Mouse (Mus musculus) hindbrain, postnatal 0 days (tissue): Measurements from ENCODE around the gene Vmn1r14. TPM values are rescaled to one million over a fixed set of nuclear protein-coding genes. Genes with fewer than 3 reads are reported as not detected.
"Not testable (repeated sequence)": the region's sequence is repeated elsewhere in the genome, so short reads cannot be mapped to it uniquely, and the experiment has no call there.

Experiments used
- ATAC-seq: fragments of 200-750 bp; cut with Nextera tagmentation; 2 replicates; pipeline ENCODE4 v1.8.0; 2017; ENCODE audit warnings: mild to moderate bottlenecking, moderate TSS enrichment, moderate library complexity
- DNase-seq: peaks from one replicate; pipeline ENCODE4 v3.0.0-alpha.2; 2015; ENCODE audit warnings: low spot score
- H3K27ac ChIP-seq: fragments of 300-500 bp; sonication (generic); 2 replicates; pipeline ENCODE4 v1.5.1; 2014; ENCODE audit warnings: mild to moderate bottlenecking
- H3K27me3 ChIP-seq: fragments of 300-500 bp; sonication (generic); 2 replicates; pipeline ENCODE4 v1.6.1; 2014; ENCODE audit warnings: low read length, mixed read lengths; ENCODE audit not compliant: insufficient read depth
- H3K36me3 ChIP-seq: fragments of 300-500 bp; sonication (generic); 2 replicates; pipeline ENCODE4 v1.6.1; 2014; ENCODE audit warnings: low read length, mixed read lengths; ENCODE audit not compliant: insufficient read depth
- H3K4me1 ChIP-seq: fragments of 300-500 bp; sonication (generic); 2 replicates; pipeline ENCODE4 v1.6.1; 2014; ENCODE audit warnings: antibody characterized with exemption, low read length, mixed read lengths; ENCODE audit not compliant: insufficient read depth
- H3K4me2 ChIP-seq: fragments of 300-500 bp; sonication (generic); 2 replicates; pipeline ENCODE4 v1.6.1; 2014; ENCODE audit warnings: low read depth, mild to moderate bottlenecking, low read length, moderate library complexity, mixed read lengths
- H3K4me3 ChIP-seq: fragments of 300-500 bp; sonication (generic); 2 replicates; pipeline ENCODE4 v1.5.1; 2014; ENCODE audit warnings: low read length
- H3K9ac ChIP-seq: fragments of 300-500 bp; sonication (generic); replicated peaks from 2 replicates; pipeline ENCODE4 v1.6.1; 2014; ENCODE audit warnings: mild to moderate bottlenecking, low read length, moderate library complexity, mixed read lengths
- H3K9me3 ChIP-seq: fragments of 300-500 bp; sonication (generic); 2 replicates; pipeline ENCODE4 v1.6.1; 2016; ENCODE audit warnings: low read length, mixed read lengths
- CTCF ChIP-seq: IDR thresholded peaks from 2 replicates; pipeline ENCODE4 v1.5.1; 2016; ENCODE audit warnings: antibody characterized with exemption, control low read depth, low read depth
- WGBS: fragments of 180-500 bp; shearing (Covaris S2); extraction: QIAGEN DNeasy Blood & Tissue Kit; methylation state at CpG from one replicate; pipeline ENCODE4 v1.1.7; 2014; 5-methylcytosine and 5-hydroxymethylcytosine counted together
- polyA plus RNA-seq: library from polyadenylated mRNA; unstranded; fragments of >200 nt; fragmentation: Nextera tagmentation; extraction: Ambion mirVana; gene quantifications from 2 replicates; pipeline ENCODE4 v1.2.1, GENCODE M21; 2015
- total RNA-seq: library from RNA; depleted of rRNA; stranded (reverse); fragments of >200 nt; gene quantifications from 2 replicates; pipeline ENCODE4 v1.2.3, GENCODE M21; 2014; rRNA removed

The Vmn1r14 gene
- total RNA-seq (not detected in 2 replicates), polyA plus RNA-seq (not detected in 2 replicates)

DNA sequence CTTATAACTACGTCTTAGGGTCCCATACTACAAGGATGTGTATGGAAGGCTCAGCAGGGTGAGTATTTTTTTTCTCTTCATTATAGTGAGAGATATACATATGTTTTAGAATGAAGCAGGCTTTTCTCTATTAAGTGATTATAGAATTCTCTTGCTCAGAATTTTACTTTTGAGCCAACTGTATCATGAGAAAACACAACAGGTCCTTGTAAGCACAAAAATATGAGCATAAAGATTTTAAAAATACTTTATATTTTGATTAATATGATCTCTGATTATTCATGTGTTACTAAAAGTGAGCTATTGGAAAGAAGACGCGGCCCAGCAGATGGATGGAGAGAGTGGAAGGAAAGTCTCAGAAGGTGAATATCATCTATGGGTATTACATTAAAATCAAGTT lies at the start of gene Vmn1r14:
Gene Vmn1r14 (plus strand): TSS at position 301 of the 400 bp plus-strand sequence.
- no peaks in the 10 kb centered on the region for H3K4me1 ChIP-seq
- no peaks in the 10 kb centered on the region for H3K36me3 ChIP-seq
- WGBS = 95% methylated on average over 3 of the region's 3 CpGs
- no peak for TF ChIP-seq CTCF
- no peak within 1 kb of the TSS for H3K4me3 ChIP-seq
- DNase-seq (no peak), ATAC-seq (no peak)
- H3K9ac ChIP-seq = no peak within 1 kb of the TSS
- no peak within 1 kb of the TSS for H3K27ac ChIP-seq
- H3K9me3 ChIP-seq = no peaks in the 10 kb centered on the region
- no peak within 1 kb of the TSS for H3K4me2 ChIP-seq
- no peaks in the 10 kb centered on the region for H3K27me3 ChIP-seq

DNA sequence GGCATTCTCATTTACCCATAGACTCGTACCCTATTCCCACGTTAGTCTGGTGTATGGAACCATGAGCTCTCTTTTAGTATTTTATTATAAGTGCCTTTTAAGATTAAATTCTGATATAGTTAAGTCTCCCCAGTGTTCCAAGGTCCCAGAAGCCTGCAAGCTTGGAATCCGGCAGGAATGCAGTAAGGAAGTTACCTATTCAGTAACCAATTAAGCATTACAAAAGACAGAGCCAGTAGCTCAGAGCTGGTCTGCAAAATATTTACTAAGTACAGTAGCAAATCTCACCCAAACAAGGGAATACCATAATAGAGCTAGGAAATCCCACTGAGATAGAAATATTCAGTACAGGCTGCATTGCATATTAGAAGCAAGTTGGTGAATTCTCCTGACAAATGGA lies 41.5 kb upstream of the Vmn1r14 start:
- H3K27ac ChIP-seq, H3K4me3 ChIP-seq, ATAC-seq, H3K27me3 ChIP-seq, H3K9me3 ChIP-seq, H3K36me3 ChIP-seq, H3K4me2 ChIP-seq, H3K9ac ChIP-seq, DNase-seq, H3K4me1 ChIP-seq: not testable (repeated sequence)
- 50% methylated on average over 3 of the region's 3 CpGs for WGBS

DNA sequence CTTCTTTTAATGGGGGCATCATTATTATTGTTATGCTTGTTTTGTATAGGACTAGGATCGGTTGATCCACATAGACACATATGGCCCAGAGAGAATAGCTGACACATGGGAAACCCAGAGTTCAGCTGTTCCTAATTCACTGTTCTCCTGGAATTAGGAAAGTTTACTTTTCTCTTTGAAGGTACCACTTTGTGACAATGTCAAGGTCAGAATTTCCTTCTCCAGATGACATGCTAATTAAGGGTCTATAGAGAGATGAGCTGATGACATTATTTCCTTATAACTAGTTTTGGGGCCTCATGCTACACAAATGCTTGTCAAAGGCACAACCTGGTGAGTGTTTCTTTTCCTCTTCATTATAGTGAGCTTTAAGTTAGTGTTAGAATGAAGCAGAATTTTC lies 28.5 kb upstream of the Vmn1r14 start, which contains the start of gene Vmn1r13:
Gene Vmn1r13 (plus strand): TSS at position 301 of the 400 bp plus-strand sequence.
- not testable (repeated sequence) for H3K9ac ChIP-seq, H3K27ac ChIP-seq, H3K4me3 ChIP-seq, DNase-seq, H3K4me1 ChIP-seq, H3K36me3 ChIP-seq, H3K9me3 ChIP-seq, ATAC-seq, H3K4me2 ChIP-seq, H3K27me3 ChIP-seq
- WGBS = 90% methylated on average over 1 of the region's 1 CpGs

DNA sequence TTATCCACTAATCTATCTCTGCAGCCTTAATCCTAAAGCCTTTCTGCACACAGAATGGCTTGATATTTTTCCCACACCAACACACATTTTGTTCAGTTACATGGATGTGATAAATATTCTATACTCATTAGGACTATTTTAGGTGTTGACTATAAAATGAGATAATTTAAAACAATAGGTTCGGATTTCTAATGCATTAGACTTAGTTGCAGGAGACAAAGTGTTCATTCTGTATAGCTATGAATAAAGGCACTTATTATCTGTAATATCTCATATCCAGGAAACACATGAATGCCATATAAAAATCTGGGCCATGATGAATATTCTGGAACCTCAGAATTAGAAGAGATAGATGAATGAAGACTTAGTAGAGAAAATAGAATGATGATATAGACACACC lies 26.2 kb downstream of the Vmn1r14 start, which contains the start of gene Vmn1r15:
Gene Vmn1r15 (plus strand): TSS at position 301 of the 400 bp plus-strand sequence.
- no peaks in the 10 kb centered on the region for H3K4me1 ChIP-seq
- H3K36me3 ChIP-seq = no peaks in the 10 kb centered on the region
- ATAC-seq = no peak
- no peak for TF ChIP-seq CTCF
- no peak within 1 kb of the TSS for H3K4me3 ChIP-seq
- no peak for DNase-seq
- 78% methylated on average over 1 of the region's 1 CpGs for WGBS
- H3K9ac ChIP-seq = no peak within 1 kb of the TSS
- no peaks in the 10 kb centered on the region for H3K27me3 ChIP-seq
- no peak within 1 kb of the TSS for H3K27ac ChIP-seq
- H3K4me2 ChIP-seq = no peak within 1 kb of the TSS
- no peaks in the 10 kb centered on the region for H3K9me3 ChIP-seq

DNA sequence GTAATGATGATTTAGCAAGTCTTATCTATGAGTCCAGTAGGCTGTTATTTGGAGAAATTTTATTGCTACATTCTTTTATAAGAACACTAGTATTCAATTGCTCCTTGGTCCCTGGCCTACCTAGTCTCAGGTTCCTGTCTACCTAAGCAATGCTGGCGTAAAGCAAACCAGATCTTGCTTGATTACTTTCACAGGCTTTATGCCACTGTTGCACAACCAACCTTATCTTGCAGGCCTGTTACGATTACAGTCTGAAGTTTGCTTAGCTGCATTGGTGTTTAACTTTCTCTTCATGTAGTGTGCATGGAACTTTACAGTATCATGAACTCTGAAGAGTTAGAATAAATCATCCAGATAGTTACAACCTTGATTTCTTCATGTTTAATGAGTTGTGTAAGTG lies 29.5 kb downstream of the Vmn1r14 start:
- H3K4me1 ChIP-seq = no peaks in the 10 kb centered on the region
- 92% methylated on average over 2 of the region's 2 CpGs for WGBS
- no peaks in the 10 kb centered on the region for H3K27me3 ChIP-seq
- no peaks in the 10 kb centered on the region for H3K9me3 ChIP-seq
- H3K36me3 ChIP-seq = no peaks in the 10 kb centered on the region
- DNase-seq (no peak), ATAC-seq (no peak)
- no peak overlapping the region for H3K9ac ChIP-seq
- no peak overlapping the region for H3K4me3 ChIP-seq
- no peak for TF ChIP-seq CTCF
- no peak overlapping the region for H3K27ac ChIP-seq
- H3K4me2 ChIP-seq = no peak overlapping the region

DNA sequence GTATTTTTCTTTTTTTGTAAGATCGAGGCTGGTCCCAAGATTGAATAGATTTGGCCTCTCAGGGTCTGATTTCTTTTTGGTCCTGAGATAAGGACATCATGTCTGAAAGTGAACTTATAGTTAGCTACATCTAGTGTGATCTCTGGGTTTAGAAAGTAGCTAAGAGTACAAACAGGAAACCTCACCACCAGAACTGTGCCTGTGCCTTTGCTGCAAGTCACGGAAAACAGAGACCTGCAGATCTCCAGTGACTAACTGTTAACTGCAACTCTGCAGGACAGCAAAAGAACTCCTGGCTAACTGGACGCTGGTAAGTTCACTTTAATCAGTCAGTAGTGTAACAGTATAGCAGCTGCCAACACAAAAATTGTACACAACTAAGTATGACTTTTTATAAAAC lies 40.4 kb downstream of the Vmn1r14 start:
- DNase-seq (no peak), ATAC-seq (no peak)
- TF ChIP-seq CTCF = no peak
- Histone ChIP-seq H3K27ac (no peak overlapping the region), H3K36me3 (no peaks in the 10 kb centered on the region), H3K9me3 (no peaks in the 10 kb centered on the region), H3K4me2 (no peak overlapping the region), H3K4me1 (no peaks in the 10 kb centered on the region), H3K27me3 (no peaks in the 10 kb centered on the region), H3K4me3 (no peak overlapping the region), H3K9ac (no peak overlapping the region)
- WGBS = 79% methylated on average over 3 of the region's 3 CpGs

DNA sequence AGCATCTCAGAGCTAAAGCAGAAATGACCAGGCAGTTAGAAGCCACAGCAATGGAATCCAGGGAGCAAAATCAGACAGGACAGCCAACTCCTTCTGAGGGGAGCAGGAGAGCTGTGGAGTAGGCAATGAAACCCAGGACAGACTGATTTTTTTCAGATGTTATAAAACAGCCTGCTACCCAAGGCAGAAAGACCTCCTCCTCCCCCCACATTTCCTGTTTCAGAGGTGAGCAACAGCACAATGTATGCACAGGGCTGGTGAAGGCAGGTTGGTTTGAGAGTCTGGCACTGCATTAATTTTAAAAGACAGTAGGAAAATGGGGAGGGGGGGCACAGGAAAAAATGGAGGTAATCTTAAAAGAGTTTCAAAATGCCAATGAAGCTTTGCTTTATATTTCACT lies 41.0 kb downstream of the Vmn1r14 start:
- no peak overlapping the region for H3K4me3 ChIP-seq
- no peak overlapping the region for H3K9ac ChIP-seq
- DNase-seq (no peak), ATAC-seq (no peak)
- no peaks in the 10 kb centered on the region for H3K4me1 ChIP-seq
- H3K4me2 ChIP-seq = no peak overlapping the region
- H3K27ac ChIP-seq = no peak overlapping the region
- no peak for TF ChIP-seq CTCF
- no peaks in the 10 kb centered on the region for H3K9me3 ChIP-seq
- no peaks in the 10 kb centered on the region for H3K36me3 ChIP-seq
- no peaks in the 10 kb centered on the region for H3K27me3 ChIP-seq
